Mouse (Mus musculus): ENCODE results near the gene Zfand6. TPM values are rescaled to one million over a fixed set of nuclear protein-coding genes. Genes with fewer than 3 reads are reported as not detected.

Zfand6 gene
- polyA plus RNA-seq (2021; fragmentation: Nextera tagmentation) = 84.4 and 103 TPM in 2 replicates
- long read RNA-seq, experiment 1, transcript Zfand6-206 (7 exons, 624 nt) = minor isoform, 9 of 380 reads
- long read RNA-seq, experiment 1, transcript Zfand6-202 (7 exons, 1,538 nt) = major isoform, 155 of 380 reads
- long read RNA-seq, experiment 1, transcript Zfand6-208 (7 exons, 2,955 nt) = minor isoform, 83 of 380 reads
- long read RNA-seq, experiment 1, transcript Zfand6-201 (8 exons, 1,658 nt) = minor isoform, 18 of 380 reads
- long read RNA-seq, experiment 1, partial matches to known transcripts = 15 of 380 reads
- long read RNA-seq, experiment 1, other reads (novel, unspliced or antisense) = 94 of 380 reads
- long read RNA-seq, experiment 2, transcript Zfand6-202 (7 exons, 1,538 nt) = major isoform, 56 of 112 reads
- long read RNA-seq, experiment 2, transcript Zfand6-209 (2 exons, 1,235 nt) = minor isoform, 5 of 112 reads
- long read RNA-seq, experiment 2, transcript Zfand6-208 (7 exons, 2,955 nt) = minor isoform, 8 of 112 reads
- long read RNA-seq, experiment 2, partial matches to known transcripts = 14 of 112 reads
- long read RNA-seq, experiment 2, other reads (novel, unspliced or antisense) = 25 of 112 reads

DNA sequence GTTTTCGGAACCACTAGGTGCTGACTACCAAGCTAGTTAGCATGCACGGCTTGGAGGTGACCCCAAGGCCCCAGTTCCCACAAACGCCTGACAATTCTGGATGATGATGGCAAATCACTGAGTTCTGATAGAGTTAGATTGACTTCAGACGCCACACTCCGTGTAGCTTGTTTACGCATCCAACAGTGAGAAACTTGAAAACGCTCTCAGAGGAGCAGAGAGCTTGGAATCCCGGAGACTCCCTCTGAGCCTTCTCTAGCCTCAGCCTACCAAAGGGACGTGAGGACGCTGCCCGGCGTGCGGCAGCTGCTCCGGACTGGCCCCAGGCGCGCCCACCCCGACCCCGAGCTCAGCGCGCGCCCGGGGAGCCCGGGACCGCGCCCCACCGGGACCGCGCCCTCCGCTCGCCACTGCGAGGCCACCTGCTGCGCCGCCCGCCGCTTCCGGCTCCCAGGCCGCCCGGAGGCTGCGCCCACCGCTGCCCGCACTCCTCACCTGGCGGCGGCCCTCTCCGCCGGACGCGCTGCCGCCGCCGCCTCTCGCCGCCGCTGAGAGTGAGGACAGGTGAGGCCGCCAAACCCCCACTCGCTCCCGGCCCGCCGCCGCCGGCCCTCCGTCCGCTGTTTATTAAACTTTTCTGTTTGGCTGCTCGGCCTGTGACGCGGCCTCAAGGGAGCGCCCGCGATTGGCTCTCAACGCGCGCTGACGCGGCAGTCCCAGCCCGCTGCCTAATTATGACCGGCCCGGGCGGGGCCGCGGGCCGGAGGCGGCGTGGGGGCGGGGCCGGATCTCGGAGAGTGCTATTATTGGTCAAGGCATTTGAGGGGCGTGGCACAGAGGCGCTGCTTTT, at the start of gene Zfand6:
Zfand6 (minus strand) TSS at position 709 of the 850 bp plus-strand sequence.

DNA sequence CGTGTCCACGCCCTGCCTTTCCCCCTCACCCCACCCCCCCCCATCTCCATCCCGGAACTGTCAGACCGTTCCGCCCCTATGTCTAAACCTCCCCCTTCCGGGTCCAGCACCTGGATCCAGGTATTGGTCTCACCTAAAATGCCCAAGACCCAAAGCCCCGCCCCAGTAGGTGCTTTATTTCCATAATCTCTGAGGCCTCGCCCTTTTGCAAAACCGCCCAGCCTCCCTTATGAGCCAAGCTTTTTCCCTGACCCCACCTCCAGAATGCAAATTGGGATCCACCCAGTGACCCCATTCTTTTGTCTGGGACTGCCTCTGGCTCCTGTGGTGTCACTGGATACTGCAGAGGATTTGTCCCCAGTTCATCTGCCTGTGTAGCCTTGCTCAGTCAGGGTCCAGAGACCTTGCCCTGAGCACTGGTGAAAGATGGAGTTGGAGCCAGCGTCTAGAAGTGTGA, 83.4 kb downstream of the Zfand6 start, which contains the start of gene Fah:
Fah (minus strand) TSS at position 430 of the 457 bp plus-strand sequence.

Other genes with a start within 250 kb of the Zfand6 start
- 2.7 and 2.9 TPM in 2 replicates for gene Gm2115, start 161.0 kb downstream of the Zfand6 start, polyA plus RNA-seq (2021; fragmentation: Nextera tagmentation)
- gene Fah, start 83.2 kb downstream of the Zfand6 start, polyA plus RNA-seq (2021; fragmentation: Nextera tagmentation) = 24.2 and 25.9 TPM in 2 replicates
- not detected in 2 replicates for gene Olfr291, start 163.6 kb upstream of the Zfand6 start, polyA plus RNA-seq (2021; fragmentation: Nextera tagmentation)

All from left cerebral cortex, adult 6 months (tissue).